Mouse (Mus musculus) neutrophil, adult 83 days (primary cell): Measurements from ENCODE around the gene Cog2. TPM values are rescaled to one million over a fixed set of nuclear protein-coding genes. Genes with fewer than 3 reads are reported as not detected.

ENCODE experiments used
- total RNA-seq, 2 experiments: library from RNA; stranded (reverse); gene quantifications; one replicate each; pipeline ENCODE4 v1.2.4; 2023

The Cog2 gene
- total RNA-seq: 10 to 100 TPM; 23.4 to 24.2 TPM

DNA sequence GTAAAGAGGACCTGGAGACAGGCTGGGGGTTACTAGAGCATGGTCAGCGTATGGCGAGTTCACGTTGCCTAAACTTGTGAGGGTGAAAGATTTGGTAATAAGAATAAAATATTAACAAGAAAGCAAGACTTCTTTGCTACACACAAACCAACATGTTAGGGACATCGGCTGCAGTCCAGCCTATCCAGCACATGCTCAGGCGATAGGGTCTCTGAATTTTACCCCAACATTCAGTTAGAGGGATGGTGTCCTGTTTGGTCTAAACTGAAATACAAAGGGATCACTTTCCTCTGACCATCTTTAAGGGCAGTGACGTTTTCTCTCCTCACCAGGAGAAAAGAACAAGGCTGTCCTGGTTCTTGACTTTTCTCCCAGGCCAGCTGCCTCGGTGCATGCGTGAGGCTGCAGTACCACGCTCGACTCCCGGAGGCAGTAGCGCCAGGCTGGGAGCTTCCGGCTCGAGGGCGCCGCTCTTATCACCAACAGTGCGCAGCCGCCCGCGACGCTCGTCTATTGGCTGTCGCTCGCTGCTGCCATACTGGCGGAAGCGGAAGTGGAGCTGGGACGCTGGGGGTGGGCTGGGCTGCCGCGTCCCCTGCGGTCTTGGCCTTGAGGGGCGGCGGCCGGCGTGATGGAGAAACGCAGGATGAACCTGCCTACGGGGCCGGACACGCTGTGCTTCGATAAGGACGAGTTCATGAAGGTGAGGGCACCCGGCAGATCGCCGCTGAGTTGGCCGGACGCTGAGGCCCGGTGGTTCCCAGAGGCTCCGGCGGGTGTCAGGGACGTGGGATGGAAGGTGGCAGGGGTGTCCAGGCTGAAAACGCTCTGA lies at the start of gene Cog2:
Gene Cog2 (plus strand): TSS at position 519 of the 832 bp plus-strand sequence.

DNA sequence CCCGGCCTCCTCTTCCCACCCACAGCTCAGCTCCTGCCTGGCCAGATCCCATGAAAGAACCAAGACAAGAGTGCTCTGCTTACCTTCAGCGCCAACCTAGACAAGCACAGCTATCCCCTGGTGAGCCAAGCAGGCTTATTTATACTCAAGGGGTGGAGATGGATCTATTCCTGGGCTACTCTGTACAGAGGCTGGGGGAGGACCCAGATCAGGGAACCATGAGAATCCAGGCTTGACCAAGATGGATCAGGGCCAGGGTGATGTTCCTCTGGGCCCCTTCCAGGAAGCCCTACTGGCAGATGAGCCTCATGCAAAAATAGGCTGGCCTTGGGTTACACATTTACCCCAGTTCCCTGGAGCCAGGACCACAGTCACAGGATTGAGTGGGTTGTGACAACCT lies 49.0 kb downstream of the Cog2 start, which contains the start of gene Agt:
Gene Agt (minus strand): TSS at position 114 of the 400 bp plus-strand sequence.

DNA sequence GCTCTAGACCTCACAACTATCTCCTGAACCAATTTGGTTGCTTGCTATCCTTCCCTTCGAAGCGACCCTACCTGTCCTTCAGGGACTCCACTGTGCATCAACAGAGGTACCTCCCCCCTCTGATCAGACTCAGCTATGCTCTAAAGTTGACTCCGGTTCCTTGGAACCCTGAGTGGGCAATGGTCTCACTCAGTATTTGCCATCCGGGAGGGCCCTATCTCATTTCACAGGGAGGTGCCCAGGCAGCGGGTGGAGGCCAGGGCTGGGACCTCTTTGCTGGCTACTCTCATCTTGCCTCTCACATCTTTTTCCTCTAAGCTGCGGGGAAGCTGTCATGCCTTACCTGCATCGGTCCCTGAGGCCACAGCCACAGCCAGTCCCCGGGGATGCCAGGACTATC lies 55.2 kb downstream of the Cog2 start, which contains the start of gene Capn9:
Gene Capn9 (plus strand): TSS at position 301 of the 400 bp plus-strand sequence.

Other genes with a start within 250 kb of the Cog2 start
- under 1 TPM; 0.11 to 0.31 TPM for gene Pgbd5, start 81.1 kb upstream of the Cog2 start, total RNA-seq
- gene Agt, start 48.9 kb downstream of the Cog2 start, total RNA-seq: under 1 TPM in 1 of 2 experiments, not detected in 1; 0.29 TPM
- not detected for gene Capn9, start 55.3 kb downstream of the Cog2 start, total RNA-seq
- gene 2310022B05Rik, start 142.6 kb downstream of the Cog2 start, total RNA-seq: 1 to 10 TPM; 6.4 to 8.1 TPM
- 10 to 100 TPM; 43.7 to 51.1 TPM for gene Ttc13, start 201.2 kb downstream of the Cog2 start, total RNA-seq
- 1 to 10 TPM; 2.7 to 4.0 TPM for gene Arv1, start 201.4 kb downstream of the Cog2 start, total RNA-seq
- gene Fam89a, start 231.1 kb downstream of the Cog2 start, total RNA-seq: 1 to 10 TPM in 1 of 2 experiments, under 1 TPM in 1; 0.85 to 1.0 TPM